Comparison of ENCODE assay signal across 25 mouse cellular contexts in the genomic region with DNA sequence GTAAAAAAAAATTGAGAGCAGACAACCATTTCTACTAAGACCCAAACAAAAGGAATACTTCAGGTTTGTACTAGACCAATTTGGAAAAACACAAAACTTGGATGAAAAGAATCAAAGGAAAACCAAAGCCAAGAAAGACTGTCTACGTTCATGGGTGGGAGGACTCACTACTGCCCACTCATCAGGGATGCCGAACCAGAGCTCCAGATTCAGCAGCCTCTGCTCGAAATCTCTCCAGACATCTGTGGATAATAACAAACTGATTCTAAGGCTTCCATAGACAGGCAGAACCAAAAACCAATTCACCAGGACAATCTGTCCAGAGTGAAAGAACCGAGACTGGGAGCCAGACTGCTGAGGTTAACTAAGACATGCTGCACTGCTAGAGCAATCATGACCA. TPM values are rescaled to one million over a fixed set of nuclear protein-coding genes. Genes with fewer than 3 reads are reported as not detected.
"Had no signal": no experiment of that assay in that cellular context is flagged by ENCODE, and none has a peak within 500 bp of the region (broad histone marks: within the 10 kb centered on the region; RNA-seq: fewer than 3 reads in every experiment).

No protein-coding gene starts in this region.

- ATAC-seq: inflammation-experienced regulatory T-cells, adult 6 months; intestine, embryonic 15.5 days; intestine, postnatal 0 days had no signal

- H3K4me1 ChIP-seq: liver, embryonic 13.5 days; liver, embryonic 15.5 days had no signal

- H3K4me3 ChIP-seq: gastrocnemius, adult 2 months; heart, embryonic 10.5 days; heart, embryonic 12.5 days; hindbrain, embryonic 15.5 days; intestine, embryonic 15.5 days; layer of hippocampus, adult 2 months; left cerebral cortex, adult 2 months; limb, embryonic 10.5 days; limb, embryonic 12.5 days; liver, embryonic 13.5 days; liver, embryonic 15.5 days had no signal

- H3K27me3 ChIP-seq: heart, embryonic 12.5 days; hindbrain, embryonic 15.5 days; intestine, embryonic 15.5 days; limb, embryonic 12.5 days; liver, embryonic 13.5 days; liver, embryonic 15.5 days had no signal

- H3K4me2 ChIP-seq: heart, embryonic 12.5 days; hindbrain, embryonic 15.5 days; intestine, embryonic 15.5 days; limb, embryonic 12.5 days; liver, embryonic 11.5 days; liver, embryonic 13.5 days; liver, embryonic 15.5 days had no signal

- H3K9me3 ChIP-seq: heart, embryonic 10.5 days; heart, embryonic 12.5 days; hindbrain, embryonic 15.5 days; intestine, embryonic 15.5 days; limb, embryonic 10.5 days; limb, embryonic 12.5 days; liver, embryonic 13.5 days; liver, embryonic 15.5 days had no signal

- H3K9ac ChIP-seq: heart, embryonic 12.5 days; hindbrain, embryonic 15.5 days; intestine, embryonic 15.5 days; limb, embryonic 12.5 days; liver, embryonic 13.5 days; liver, embryonic 15.5 days had no signal

- DNase-seq: gastrocnemius, adult 2 months; gastrocnemius, postnatal 10 days; gastrocnemius, postnatal 25 days; heart, adult 18-20 months; heart, postnatal 10 days; heart, postnatal 4 days; kidney, adult 18-20 months; kidney, adult 8-10 months; kidney, postnatal 10 days; kidney, postnatal 25 days; kidney, postnatal 4 days; liver; liver, embryonic 13.5 days had no signal

- H3K36me3 ChIP-seq: hindbrain, embryonic 15.5 days; intestine, embryonic 15.5 days; limb, embryonic 10.5 days; liver, embryonic 13.5 days; liver, embryonic 15.5 days had no signal

- H3K27ac ChIP-seq: gastrocnemius, adult 2 months; hindbrain, embryonic 15.5 days; intestine, embryonic 15.5 days; layer of hippocampus, adult 2 months; left cerebral cortex, adult 2 months; limb, embryonic 10.5 days; limb, embryonic 12.5 days; liver, embryonic 13.5 days; liver, embryonic 15.5 days had no signal

RNA-seq across cellular contexts. Expression of gene Tspan18, which starts 27.4 kb away (rescaled TPM):
- polyA plus RNA-seq: inflammation-experienced regulatory T-cells, adult 6 months had no signal
